Mouse (Mus musculus) heart, embryonic 15.5 days (tissue): Measurements from ENCODE around the gene Rnd2. TPM values are rescaled to one million over a fixed set of nuclear protein-coding genes. Genes with fewer than 3 reads are reported as not detected.
"Not testable (repeated sequence)": the region's sequence is repeated elsewhere in the genome, so short reads cannot be mapped to it uniquely, and the experiment has no call there.

Experiments used
- ATAC-seq: fragments of 200-750 bp; cut with Nextera tagmentation; replicated peaks from 2 replicates; pipeline ENCODE4 v1.8.0; 2017; ENCODE audit warnings: low read depth, moderate TSS enrichment; ENCODE audit not compliant: insufficient number of reproducible peaks, insufficient read depth, low FRiP score
- H3K27ac ChIP-seq: fragments of 300-500 bp; sonication (generic); 2 replicates; pipeline ENCODE4 v1.5.1; 2015; ENCODE audit warnings: mild to moderate bottlenecking, inconsistent platforms
- H3K27me3 ChIP-seq: fragments of 300-500 bp; sonication (generic); 2 replicates; pipeline ENCODE4 v1.6.1; 2015; ENCODE audit warnings: inconsistent platforms
- H3K36me3 ChIP-seq: fragments of 300-500 bp; sonication (generic); 2 replicates; pipeline ENCODE4 v1.6.1; 2015; ENCODE audit warnings: mild to moderate bottlenecking, inconsistent platforms
- H3K4me1 ChIP-seq: fragments of 300-500 bp; sonication (generic); replicated peaks from 2 replicates; pipeline ENCODE4 v1.6.1; 2015; ENCODE audit warnings: inconsistent platforms
- H3K4me2 ChIP-seq: fragments of 300-500 bp; sonication (generic); 2 replicates; pipeline ENCODE4 v1.6.1; 2015; ENCODE audit warnings: inconsistent platforms, mild to moderate bottlenecking, moderate library complexity
- H3K4me3 ChIP-seq: fragments of 300-500 bp; sonication (generic); 2 replicates; pipeline ENCODE4 v1.5.1; 2015; ENCODE audit warnings: mild to moderate bottlenecking, inconsistent platforms
- H3K9ac ChIP-seq: fragments of 300-500 bp; sonication (generic); 2 replicates; pipeline ENCODE4 v1.6.1; 2015; ENCODE audit warnings: mild to moderate bottlenecking, inconsistent platforms
- H3K9me3 ChIP-seq: fragments of 300-500 bp; sonication (generic); replicated peaks from 2 replicates; pipeline ENCODE4 v1.6.1; 2016; ENCODE audit warnings: inconsistent platforms
- WGBS: fragments of 180-500 bp; shearing (Covaris S2); methylation state at CpG from one replicate; pipeline ENCODE4 v1.1.7; 2015; ENCODE audit warnings: mixed read lengths; 5-methylcytosine and 5-hydroxymethylcytosine counted together
- polyA plus RNA-seq: library from polyadenylated mRNA; unstranded; fragments of >200 nt; fragmentation: Nextera tagmentation; extraction: Ambion mirVana; gene quantifications from 2 replicates; pipeline ENCODE4 v1.2.1, GENCODE M21; 2015

The Rnd2 gene
- polyA plus RNA-seq, 1 experiment from 2014 or later: 9.1 TPM

- no peak for ATAC-seq
- Histone ChIP-seq H3K9ac (peak overlapping the region; percentile 91), H3K4me1 (peaks cover 23% of the 10 kb centered on the region), H3K4me3 (peak overlapping the region; percentile 98), H3K36me3 (peaks cover 25% of the 10 kb centered on the region), H3K27ac (no peak overlapping the region), H3K27me3 (no peaks in the 10 kb centered on the region), H3K9me3 (no peaks in the 10 kb centered on the region), H3K4me2 (peak overlapping the region; percentile 83)
- 56% methylated on average over 8 of the region's 8 CpGs for WGBS
Observed at GRCm38 (mm10) chr11:101426165-101426564, 38.6 kb upstream of the Rnd2 start.

- H3K27me3 ChIP-seq: no peaks in the 10 kb centered on the region
- no peak overlapping the region for H3K4me3 ChIP-seq
- no peak overlapping the region for H3K9ac ChIP-seq
- H3K9me3 ChIP-seq: no peaks in the 10 kb centered on the region
- H3K4me1 ChIP-seq: peaks cover 6% of the 10 kb centered on the region
- 89% methylated on average over 9 of the region's 9 CpGs for WGBS
- ATAC-seq: no peak
- H3K27ac ChIP-seq: no peak overlapping the region
- no peak overlapping the region for H3K4me2 ChIP-seq
- H3K36me3 ChIP-seq: peaks cover 58% of the 10 kb centered on the region
Observed at GRCm38 (mm10) chr11:101431327-101431726, 33.5 kb upstream of the Rnd2 start.

GRCm38 (mm10) chr11:101433396-101433795 is 31.4 kb upstream of the Rnd2 start:
- Histone ChIP-seq H3K4me2 (no peak overlapping the region), H3K27ac (no peak overlapping the region), H3K9me3 (no peaks in the 10 kb centered on the region), H3K36me3 (peaks cover 58% of the 10 kb centered on the region), H3K9ac (no peak overlapping the region), H3K4me1 (no peaks in the 10 kb centered on the region), H3K27me3 (no peaks in the 10 kb centered on the region), H3K4me3 (no peak overlapping the region)
- ATAC-seq: no peak
- WGBS: 82% methylated on average over 13 of the region's 13 CpGs

GRCm38 (mm10) chr11:101435831-101436230 is 29.0 kb upstream of the Rnd2 start:
- Histone ChIP-seq H3K27me3 (no peaks in the 10 kb centered on the region), H3K9me3 (no peaks in the 10 kb centered on the region), H3K36me3 (peaks cover 41% of the 10 kb centered on the region), H3K9ac (no peak overlapping the region), H3K4me3 (no peak overlapping the region), H3K4me2 (no peak overlapping the region), H3K27ac (no peak overlapping the region), H3K4me1 (no peaks in the 10 kb centered on the region)
- ATAC-seq: no peak
- WGBS: 78% methylated on average over 4 of the region's 4 CpGs

- H3K36me3 ChIP-seq: peaks cover 30% of the 10 kb centered on the region
- no peaks in the 10 kb centered on the region for H3K27me3 ChIP-seq
- no peaks in the 10 kb centered on the region for H3K9me3 ChIP-seq
- H3K9ac ChIP-seq: no peak overlapping the region
- H3K27ac ChIP-seq: no peak overlapping the region
- no peaks in the 10 kb centered on the region for H3K4me1 ChIP-seq
- WGBS: 82% methylated on average over 4 of the region's 4 CpGs
- no peak overlapping the region for H3K4me2 ChIP-seq
- no peak for ATAC-seq
- H3K4me3 ChIP-seq: no peak overlapping the region
Observed at GRCm38 (mm10) chr11:101436916-101437315, 27.9 kb upstream of the Rnd2 start.

- not testable (repeated sequence) for H3K4me2 ChIP-seq, H3K27me3 ChIP-seq, H3K4me1 ChIP-seq, H3K9me3 ChIP-seq, H3K9ac ChIP-seq, H3K27ac ChIP-seq, ATAC-seq, H3K4me3 ChIP-seq
- peaks cover 23% of the 10 kb centered on the region for H3K36me3 ChIP-seq
- 54% methylated on average over 3 of the region's 3 CpGs for WGBS
Observed at GRCm38 (mm10) chr11:101438006-101438405, 26.8 kb upstream of the Rnd2 start.

GRCm38 (mm10) chr11:101441450-101442126 is 23.2 kb upstream of the Rnd2 start:
- not testable (repeated sequence) for H3K9ac ChIP-seq, H3K27me3 ChIP-seq, ATAC-seq, H3K27ac ChIP-seq, H3K9me3 ChIP-seq
- Histone ChIP-seq H3K36me3 (peaks cover 20% of the 10 kb centered on the region), H3K4me1 (peaks cover 19% of the 10 kb centered on the region), H3K4me3 (peak overlapping the region; percentile 91), H3K4me2 (peak overlapping the region; percentile 61)
- 38% methylated on average over 15 of the region's 15 CpGs for WGBS

- ATAC-seq: peak; percentile 99
- Histone ChIP-seq H3K27me3 (no peaks in the 10 kb centered on the region), H3K4me2 (peak within 1 kb of the TSS; percentile 74)
Observed at GRCm38 (mm10) chr11:101442127-101442693, 22.6 kb upstream of the Rnd2 start, which contains the start of gene Rpl27. Rpl27 (plus strand) TSS chr11:101442298.

GRCm38 (mm10) chr11:101442760-101443159 is 22.0 kb upstream of the Rnd2 start:
- under 1% methylated on average over 14 of the region's 14 CpGs for WGBS
- ATAC-seq: no peak
- peak overlapping the region; percentile 88 for H3K27ac ChIP-seq
- H3K4me1 ChIP-seq: peaks cover 19% of the 10 kb centered on the region
- H3K4me3 ChIP-seq: peak overlapping the region; percentile 91
- H3K27me3 ChIP-seq: no peaks in the 10 kb centered on the region
- H3K36me3 ChIP-seq: peaks cover 20% of the 10 kb centered on the region
- H3K4me2 ChIP-seq: peak overlapping the region; percentile 74
- H3K9me3 ChIP-seq: no peaks in the 10 kb centered on the region
- H3K9ac ChIP-seq: peak overlapping the region; percentile 94

More at GRCm38 (mm10) chr11:101442127-101442693, 22.6 kb upstream of the Rnd2 start, which contains the start of gene Rpl27:
- H3K36me3 ChIP-seq: peaks cover 20% of the 10 kb centered on the region
- H3K9me3 ChIP-seq: no peaks in the 10 kb centered on the region
- peak within 1 kb of the TSS; percentile 91 for H3K4me3 ChIP-seq
- WGBS: under 1% methylated on average over 42 of the region's 42 CpGs
- peak within 1 kb of the TSS; percentile 94 for H3K9ac ChIP-seq
- H3K4me1 ChIP-seq: peaks cover 19% of the 10 kb centered on the region
- H3K27ac ChIP-seq: peak within 1 kb of the TSS; percentile 88

GRCm38 (mm10) chr11:101446319-101446718 is 18.5 kb upstream of the Rnd2 start:
- no peak for ATAC-seq

GRCm38 (mm10) chr11:101446860-101447259 is 17.9 kb upstream of the Rnd2 start:
- H3K27ac ChIP-seq, H3K4me2 ChIP-seq, H3K9me3 ChIP-seq, H3K27me3 ChIP-seq, ATAC-seq, H3K9ac ChIP-seq, H3K4me3 ChIP-seq: not testable (repeated sequence)
- Histone ChIP-seq H3K4me1 (peaks cover 33% of the 10 kb centered on the region), H3K36me3 (peaks cover 20% of the 10 kb centered on the region)
- 88% methylated on average over 8 of the region's 8 CpGs for WGBS

More at GRCm38 (mm10) chr11:101446319-101446718, 18.5 kb upstream of the Rnd2 start:
- no peak overlapping the region for H3K9ac ChIP-seq
- H3K9me3 ChIP-seq: no peaks in the 10 kb centered on the region
- H3K27me3 ChIP-seq: no peaks in the 10 kb centered on the region
- no peak overlapping the region for H3K4me2 ChIP-seq
- no peak overlapping the region for H3K4me3 ChIP-seq
- 97% methylated on average over 1 of the region's 1 CpGs for WGBS
- H3K36me3 ChIP-seq: peaks cover 20% of the 10 kb centered on the region
- peaks cover 33% of the 10 kb centered on the region for H3K4me1 ChIP-seq
- H3K27ac ChIP-seq: no peak overlapping the region
